Mouse (Mus musculus) thymus, adult 18-20 months (tissue): Measurements from ENCODE around the gene Eva1c.

ENCODE experiments used
- DNase-seq, 2 experiments: peaks; one replicate each; pipeline ENCODE4 v3.0.0; 2022; ENCODE audit warnings: mixed read lengths in 2 of 2

The Eva1c gene

GRCm38 (mm10) chr16:90869361-90869760 lies 42.8 kb downstream of the Eva1c start:
- DNase-seq: no peak

- no peak for DNase-seq
Observed at GRCm38 (mm10) chr16:90872936-90873335, 46.4 kb downstream of the Eva1c start.

GRCm38 (mm10) chr16:90874536-90874935 lies 48.0 kb downstream of the Eva1c start:
- no peak for DNase-seq

DNA sequence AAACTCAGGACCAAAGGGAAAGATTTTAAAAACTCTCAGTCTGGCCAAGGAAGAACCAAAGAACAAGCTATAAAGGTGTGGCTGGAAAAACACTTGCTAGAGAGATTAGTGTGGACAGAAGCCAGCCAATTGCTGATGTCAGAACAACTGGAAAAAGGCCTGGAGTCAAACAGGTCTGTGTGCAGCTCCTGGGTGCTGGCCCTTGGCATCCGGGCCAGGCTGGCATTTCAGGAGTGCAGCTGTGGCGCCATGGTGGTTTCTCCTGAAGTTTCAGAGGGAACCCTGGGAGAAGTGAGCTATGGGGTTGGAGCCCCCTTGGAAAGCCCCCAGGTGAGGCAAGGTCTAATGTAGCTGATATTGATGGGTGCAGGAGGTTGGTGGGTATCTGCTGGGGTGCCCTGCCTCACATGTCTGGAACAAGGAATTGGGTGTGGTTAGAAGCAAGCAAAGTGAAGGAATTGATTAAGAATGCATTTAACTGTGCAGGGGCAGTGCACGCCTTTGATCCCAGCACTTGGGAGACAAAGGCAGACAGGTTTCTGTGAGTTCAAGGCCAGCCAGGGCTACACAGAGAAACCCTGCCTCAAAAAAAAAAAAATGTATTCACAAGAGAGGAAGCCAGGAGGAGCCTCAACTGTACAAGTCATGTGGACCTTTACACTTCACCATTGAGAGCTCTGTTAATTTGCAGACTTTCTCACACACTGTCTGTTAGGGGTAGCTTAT lies 51.8 kb downstream of the Eva1c start:
- DNase-seq: no peak

DNA sequence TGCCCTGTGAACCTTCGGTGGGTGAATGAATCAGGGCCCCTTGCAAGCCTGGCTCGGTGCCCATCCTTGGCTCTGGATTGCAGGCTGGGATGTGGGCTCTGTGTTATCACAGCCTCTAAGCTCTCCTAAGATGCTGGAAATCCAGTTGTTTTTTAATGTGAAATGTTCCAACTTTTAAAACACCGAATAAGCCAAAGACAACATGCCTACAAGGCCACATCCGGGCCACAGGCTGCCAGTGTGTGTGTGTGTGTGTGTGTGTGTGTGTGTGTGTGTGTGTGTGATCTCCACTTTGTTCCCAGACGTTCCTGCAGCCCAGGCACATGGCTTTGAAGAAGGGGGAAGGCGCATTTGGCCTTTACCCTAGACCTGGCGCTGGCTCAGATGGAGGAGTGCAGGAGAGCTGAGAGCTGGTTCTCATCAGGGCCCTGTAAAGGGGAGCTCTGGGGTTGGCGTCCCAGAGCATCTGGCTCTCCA lies 56.0 kb downstream of the Eva1c start:
- no peak for DNase-seq

GRCm38 (mm10) chr16:90885351-90885750 lies 58.8 kb downstream of the Eva1c start:
- no peak for DNase-seq

DNA sequence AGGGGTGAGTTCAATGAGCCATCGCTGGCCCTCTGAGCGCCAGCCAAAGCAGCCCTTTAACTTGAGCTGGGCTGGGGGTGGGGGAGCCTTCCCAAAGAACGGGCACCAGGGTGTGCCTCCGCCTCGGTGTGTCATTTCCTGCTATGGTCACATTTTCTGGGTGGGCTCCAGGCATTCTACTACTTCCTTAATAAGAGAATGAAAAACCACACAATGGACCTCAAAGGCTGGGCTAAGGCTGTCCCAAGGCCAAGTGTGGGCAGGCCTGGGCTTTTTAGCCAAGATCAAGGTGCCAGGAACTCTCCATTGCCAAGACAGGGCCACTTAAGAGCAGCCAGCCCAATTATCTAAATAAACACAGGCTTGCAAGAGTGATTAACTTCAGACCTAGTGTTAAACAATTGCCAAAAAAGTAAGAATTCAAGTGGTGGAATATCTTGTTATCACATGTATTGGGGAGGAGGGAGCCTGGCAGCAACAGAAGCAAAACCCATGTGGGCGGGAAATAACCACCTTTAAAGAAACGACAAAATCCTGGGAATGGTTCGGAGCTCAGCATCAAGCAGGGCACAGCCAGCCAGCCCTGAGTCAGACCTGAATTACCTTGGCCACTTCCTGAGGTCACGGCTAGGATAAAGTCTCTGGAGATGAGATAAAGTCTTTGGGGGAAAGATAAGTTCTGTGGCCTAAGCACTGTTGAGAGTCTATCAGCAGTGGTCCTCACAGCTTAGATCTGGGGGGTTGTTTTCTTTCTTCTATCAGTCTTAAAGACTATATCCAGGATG lies 59.5 kb downstream of the Eva1c start:
- no peak for DNase-seq

GRCm38 (mm10) chr16:90890683-90891082 lies 64.2 kb downstream of the Eva1c start:
- no peak for DNase-seq

DNA sequence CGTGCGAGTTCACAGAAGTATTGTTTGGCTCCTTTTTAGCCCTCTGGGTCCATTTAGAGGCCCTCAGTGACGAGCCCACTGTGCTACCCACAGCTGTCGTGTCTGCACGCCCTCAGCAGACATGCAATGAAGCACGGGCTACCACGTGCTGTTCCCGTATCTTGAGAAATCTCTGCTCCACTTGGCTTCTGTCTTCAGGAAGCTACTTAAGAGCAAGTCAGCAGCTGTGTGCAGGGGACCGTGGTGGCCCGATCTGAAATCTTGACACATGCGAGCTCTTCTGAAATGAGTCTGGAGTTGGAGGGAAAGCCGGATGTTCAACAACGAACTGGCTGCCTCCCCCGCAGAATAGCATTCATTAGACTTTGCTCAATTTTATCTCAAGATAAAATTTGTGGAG lies 65.1 kb downstream of the Eva1c start:
- no peak for DNase-seq

DNA sequence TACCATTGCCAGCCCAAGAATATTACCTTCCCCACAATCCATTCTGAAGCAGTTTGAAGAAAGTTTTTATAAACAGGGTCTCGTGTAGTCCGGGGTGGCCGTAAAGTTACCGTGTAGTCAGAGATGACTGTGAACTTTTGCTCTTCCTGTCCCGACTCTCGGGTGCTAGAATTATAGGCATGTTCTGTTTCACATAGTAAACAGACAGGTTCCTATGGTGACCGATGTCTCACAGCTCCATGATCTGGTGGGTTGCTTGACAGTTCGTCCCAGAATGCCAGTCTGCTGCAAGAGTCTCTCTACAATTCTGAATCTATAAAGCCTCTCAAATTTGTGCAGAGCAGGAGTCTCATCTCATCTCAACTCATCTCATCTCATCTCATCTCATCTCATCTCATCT lies 65.6 kb downstream of the Eva1c start:
- DNase-seq: no peak

DNA sequence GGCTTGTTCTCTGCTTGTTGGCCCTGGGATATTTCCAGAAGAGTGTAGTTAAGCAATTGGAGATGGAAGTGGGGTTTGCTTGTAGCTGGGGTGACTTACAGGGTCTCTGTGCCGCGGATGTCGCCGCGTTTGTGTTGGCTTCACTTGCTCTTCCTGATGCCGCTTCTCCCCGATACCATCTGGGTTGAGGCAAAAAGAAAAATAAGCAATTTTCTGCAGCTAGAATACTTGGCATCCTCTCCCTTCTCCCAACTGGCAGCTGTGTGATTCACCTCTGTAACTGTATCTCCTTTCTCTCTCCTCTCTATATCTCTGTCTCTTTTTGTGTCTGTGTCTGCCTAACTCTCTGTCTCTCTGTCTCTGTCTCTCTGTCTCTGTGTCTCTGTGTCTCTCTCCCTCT lies 66.5 kb downstream of the Eva1c start:
- no peak for DNase-seq

DNA sequence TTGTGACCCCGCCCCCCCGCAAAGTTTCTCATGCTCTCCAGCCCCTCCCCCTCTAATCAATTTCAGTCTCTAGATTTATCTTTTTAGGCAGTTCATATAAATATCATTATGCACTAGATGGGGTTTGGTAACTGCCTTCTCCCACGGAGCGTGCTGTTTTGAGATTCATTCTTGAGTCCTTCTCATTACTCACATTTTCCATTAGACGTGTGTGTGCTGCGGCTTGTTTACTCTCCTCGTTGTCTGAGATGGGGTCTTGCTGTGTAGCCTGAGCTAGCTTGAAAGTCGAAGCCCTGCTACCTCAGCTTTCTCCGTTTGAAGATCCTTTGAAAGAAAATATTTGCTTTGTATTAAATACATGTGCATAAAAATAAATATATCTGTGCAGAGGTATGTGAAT lies 67.3 kb downstream of the Eva1c start:
- no peak for DNase-seq

GRCm38 (mm10) chr16:90897651-90898050 lies 71.1 kb downstream of the Eva1c start:
- DNase-seq: no peak

DNA sequence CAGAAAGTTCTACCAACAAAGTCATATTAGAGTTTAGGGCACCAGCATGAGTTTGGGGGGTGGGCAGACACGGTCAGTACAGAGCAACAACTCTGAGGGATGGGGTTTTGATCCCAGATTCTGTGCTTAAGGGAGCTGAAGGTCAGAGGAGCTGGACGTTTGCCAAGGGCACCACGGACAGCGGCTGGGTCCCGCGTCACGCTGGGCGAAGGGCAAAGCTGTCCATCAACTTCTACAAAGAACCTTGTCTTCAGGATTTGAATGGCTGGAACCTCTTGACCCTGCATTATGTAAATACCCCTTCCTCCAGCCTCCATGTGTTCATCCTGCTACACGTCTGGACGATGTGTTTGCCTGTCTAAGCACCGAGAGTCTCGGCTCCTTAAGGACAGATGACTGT lies 73.0 kb downstream of the Eva1c start:
- no peak for DNase-seq

DNA sequence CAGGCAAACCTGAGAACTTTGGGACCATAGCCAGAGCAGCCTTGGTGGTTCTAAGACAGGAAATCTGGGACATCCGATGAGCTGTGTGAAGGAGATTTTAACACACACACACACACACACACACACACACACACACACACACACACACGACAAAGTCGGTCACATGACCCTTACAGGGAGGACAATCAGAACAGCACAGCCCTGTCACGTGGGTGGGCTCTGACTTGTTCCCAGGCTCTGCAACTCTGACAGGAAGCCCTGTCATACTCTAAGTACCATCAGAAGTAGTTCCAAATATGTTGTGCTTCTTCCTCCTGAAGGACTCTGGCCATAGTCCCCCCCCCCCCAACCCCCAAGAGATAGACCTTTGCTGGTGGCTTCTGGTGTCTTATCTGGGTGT lies 74.8 kb downstream of the Eva1c start:
- no peak for DNase-seq

- DNase-seq: no peak
Observed at GRCm38 (mm10) chr16:90903300-90903699, 76.8 kb downstream of the Eva1c start.

- DNase-seq: no peak
Observed at GRCm38 (mm10) chr16:90907250-90907649, 80.7 kb downstream of the Eva1c start.

DNA sequence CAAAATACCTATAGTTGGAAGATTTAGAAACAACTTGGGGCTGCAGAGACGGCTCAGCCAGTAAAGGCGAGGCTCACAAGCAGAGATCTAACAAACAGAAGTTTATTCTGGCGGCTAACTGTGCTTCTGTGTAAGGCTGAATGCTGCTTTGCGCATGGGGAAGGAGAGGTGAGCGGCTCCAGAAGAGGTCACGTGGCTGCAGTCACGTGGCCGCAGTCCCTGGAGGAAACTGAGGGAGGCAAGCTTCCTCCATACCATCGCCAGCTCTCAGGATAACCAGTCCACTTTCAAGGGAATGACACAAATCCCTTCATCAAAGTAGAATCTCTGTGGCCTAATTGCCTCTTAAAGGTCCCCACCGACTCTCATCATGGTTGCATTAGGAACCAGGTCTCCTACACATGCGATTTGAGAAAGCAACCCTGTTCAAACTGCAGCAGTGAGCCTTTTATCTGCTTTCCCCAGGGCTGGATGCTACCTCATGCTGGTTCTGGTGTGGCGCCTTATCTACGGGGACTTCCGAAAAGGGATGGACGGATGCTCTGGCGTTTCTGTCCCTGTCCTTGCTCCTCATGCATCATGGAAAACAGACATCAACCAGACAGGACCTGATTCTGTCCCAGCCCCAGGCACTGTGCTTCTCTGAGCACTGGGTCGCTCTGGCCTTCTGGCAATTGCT lies 84.5 kb downstream of the Eva1c start:
- no peak for DNase-seq

GRCm38 (mm10) chr16:90911766-90912165 lies 85.2 kb downstream of the Eva1c start:
- DNase-seq: no peak

- DNase-seq: no peak
Observed at GRCm38 (mm10) chr16:90916040-90916481, 89.5 kb downstream of the Eva1c start.

- no peak for DNase-seq
Observed at GRCm38 (mm10) chr16:90917156-90917555, 90.6 kb downstream of the Eva1c start.

GRCm38 (mm10) chr16:90921471-90922159 lies 95.1 kb downstream of the Eva1c start:
- no peak for DNase-seq
